Mouse (Mus musculus) splenic B cell, adult 2 months (primary cell): ENCODE data around the gene Rubcnl.

Experiments used
- DNase-seq: peaks from one replicate; pipeline ENCODE4 v3.0.0-alpha.2; 2011; ENCODE audit warnings: low read depth, low spot score
- H3K27me3 ChIP-seq: 2 replicates; pipeline ENCODE4 v1.6.1; 2012; ENCODE audit warnings: mild to moderate bottlenecking, low read length, moderate library complexity, mixed read lengths; ENCODE audit not compliant: control insufficient read depth, poor library complexity, insufficient read depth, severe bottlenecking
- H3K36me3 ChIP-seq: 2 replicates; pipeline ENCODE4 v1.6.1; 2012; ENCODE audit warnings: mild to moderate bottlenecking, low read length, moderate library complexity, mixed read lengths; ENCODE audit not compliant: control insufficient read depth, poor library complexity, insufficient read depth, severe bottlenecking

The Rubcnl gene

GRCm38 (mm10) chr14:75031999-75032575, 16.3 kb downstream of the Rubcnl start:
- peak; percentile 68 for DNase-seq
- H3K36me3 ChIP-seq, result peaks cover 20% of the 10 kb centered on the region
- no peaks in the 10 kb centered on the region for H3K27me3 ChIP-seq

DNA sequence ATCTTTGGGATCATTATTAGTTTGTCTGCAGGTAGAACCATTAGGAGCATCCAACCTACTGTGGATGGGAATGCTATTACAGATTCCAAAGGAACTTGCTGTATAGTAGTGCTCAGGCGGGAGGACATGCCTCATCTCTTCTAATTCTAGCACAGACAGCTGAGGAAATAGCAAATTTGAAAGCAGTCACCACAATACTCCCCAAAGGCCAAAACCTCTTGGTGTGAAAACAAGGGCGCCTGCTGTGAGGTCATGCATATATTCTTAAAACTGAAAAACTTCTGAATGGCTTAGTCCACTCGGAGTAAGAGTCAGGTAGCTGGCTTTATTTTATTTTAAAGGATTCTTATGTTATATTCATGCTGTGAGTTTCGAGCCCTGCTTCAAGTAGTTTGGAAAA, 16.9 kb downstream of the Rubcnl start:
- DNase-seq, result peak; percentile 35
- H3K27me3 ChIP-seq, result no peaks in the 10 kb centered on the region
- peaks cover 20% of the 10 kb centered on the region for H3K36me3 ChIP-seq

DNA sequence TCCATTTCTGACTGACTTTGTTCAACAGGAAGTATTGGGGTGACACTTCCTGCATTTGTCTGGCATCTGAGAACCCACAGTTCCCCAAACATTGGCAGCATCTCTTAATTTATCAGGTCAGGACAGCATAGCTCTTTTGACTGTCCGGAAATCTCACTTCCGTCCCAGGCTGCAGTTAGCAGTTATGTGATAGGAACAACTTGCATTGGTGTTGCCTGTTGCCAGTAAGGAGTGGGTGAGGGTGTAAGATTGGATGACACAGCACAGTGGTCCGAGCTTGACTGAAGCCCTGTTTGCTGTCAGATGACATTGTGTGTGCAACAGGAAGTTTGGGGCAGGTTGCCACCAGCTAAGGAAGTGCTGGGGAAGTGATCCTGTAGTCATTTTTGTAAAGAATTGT, 18.4 kb downstream of the Rubcnl start:
- H3K36me3 ChIP-seq, result peaks cover 23% of the 10 kb centered on the region
- H3K27me3 ChIP-seq, result no peaks in the 10 kb centered on the region
- DNase-seq, result peak; percentile 80

DNA sequence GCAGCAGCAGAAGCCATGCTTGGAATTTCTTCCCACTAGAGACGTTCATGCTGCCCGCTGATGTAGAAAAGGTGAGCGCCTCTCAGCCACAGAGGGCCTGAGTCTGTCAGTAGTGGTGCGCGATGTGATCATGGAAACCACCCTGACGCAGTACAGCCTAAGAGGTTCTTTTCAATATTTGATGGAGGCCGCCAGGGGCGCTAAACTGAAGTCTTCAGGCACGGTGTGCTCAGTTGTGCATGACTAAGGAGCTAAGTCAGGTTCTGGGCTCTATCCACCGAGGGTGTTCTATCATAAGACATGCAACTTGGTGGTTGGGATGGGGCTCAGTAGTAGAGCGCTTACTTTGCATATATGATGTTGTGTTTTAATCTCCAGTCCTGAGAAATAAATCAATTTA, 19.6 kb downstream of the Rubcnl start:
- Histone ChIP-seq H3K36me3 (peaks cover 23% of the 10 kb centered on the region), H3K27me3 (no peaks in the 10 kb centered on the region)
- DNase-seq, result peak; percentile 60

DNA sequence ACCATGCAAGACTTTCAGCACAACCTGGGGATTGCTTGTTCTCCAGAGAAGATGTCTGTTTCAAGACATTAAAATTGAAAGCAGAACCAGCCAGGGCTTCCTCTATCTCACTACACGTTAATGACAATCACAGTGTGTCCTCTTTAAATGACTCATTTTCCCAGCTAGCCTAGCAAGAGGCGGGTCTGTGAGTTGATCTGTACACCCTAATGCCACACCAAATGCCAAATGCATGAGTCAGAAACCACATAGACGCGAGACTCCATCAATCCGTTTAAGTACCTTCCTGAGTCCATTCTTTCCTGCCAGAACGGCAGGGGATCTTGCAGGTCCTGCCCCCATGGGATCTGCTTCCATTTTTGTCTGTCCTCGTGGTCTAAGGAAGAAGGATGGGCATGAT, 29.4 kb downstream of the Rubcnl start:
- no peak for DNase-seq
- no peaks in the 10 kb centered on the region for H3K27me3 ChIP-seq

GRCm38 (mm10) chr14:75052451-75052850, 36.6 kb downstream of the Rubcnl start:
- Histone ChIP-seq H3K36me3 (peaks cover 35% of the 10 kb centered on the region), H3K27me3 (no peaks in the 10 kb centered on the region)
- peak; percentile 41 for DNase-seq

More for the DNA sequence above, 29.4 kb downstream of the Rubcnl start:
- H3K36me3 ChIP-seq, result peaks cover 34% of the 10 kb centered on the region

DNA sequence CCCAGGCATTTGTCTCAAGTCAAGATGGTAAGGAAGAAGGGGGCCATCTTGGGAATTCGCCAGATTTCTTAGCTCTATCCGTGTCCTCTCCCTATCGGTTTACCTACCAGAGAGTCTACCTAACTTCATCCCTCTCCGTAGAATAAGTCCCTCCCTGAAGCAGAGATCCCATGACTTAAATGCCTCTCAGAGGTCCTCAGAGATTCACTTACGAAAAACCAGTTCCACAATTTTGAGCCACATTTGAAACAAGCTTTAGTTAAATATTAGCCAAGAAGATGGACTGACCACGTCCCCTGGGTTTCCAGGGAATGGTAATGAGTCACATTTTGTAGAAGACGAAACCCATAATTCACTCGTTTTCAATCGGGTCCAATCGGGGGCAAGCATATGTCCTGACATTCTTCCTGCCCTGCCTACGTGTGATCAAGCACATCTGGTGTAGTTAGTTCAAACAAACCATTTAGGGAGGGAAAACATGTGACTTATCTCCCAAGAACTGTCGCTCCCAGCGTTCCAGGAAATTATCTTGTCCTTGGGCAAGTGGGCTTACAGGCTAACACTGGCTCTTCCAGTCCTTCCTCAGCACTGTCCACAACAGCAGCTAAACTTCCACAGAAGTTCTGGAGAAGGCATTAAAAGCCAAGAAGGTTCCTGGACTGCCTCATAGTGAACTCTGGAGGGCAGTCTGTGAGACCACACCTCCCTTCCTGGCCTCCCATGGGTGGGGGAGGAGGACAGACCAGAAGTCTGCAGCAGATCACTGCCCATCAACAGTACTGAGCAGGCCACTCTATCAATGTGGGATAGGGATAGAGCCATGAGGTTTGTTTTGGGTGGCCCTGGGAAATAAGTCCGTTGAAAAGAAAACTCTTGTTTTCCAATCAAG, 38.9 kb downstream of the Rubcnl start:
- DNase-seq, result no peak
- H3K36me3 ChIP-seq, result peaks cover 30% of the 10 kb centered on the region
- no peaks in the 10 kb centered on the region for H3K27me3 ChIP-seq

DNA sequence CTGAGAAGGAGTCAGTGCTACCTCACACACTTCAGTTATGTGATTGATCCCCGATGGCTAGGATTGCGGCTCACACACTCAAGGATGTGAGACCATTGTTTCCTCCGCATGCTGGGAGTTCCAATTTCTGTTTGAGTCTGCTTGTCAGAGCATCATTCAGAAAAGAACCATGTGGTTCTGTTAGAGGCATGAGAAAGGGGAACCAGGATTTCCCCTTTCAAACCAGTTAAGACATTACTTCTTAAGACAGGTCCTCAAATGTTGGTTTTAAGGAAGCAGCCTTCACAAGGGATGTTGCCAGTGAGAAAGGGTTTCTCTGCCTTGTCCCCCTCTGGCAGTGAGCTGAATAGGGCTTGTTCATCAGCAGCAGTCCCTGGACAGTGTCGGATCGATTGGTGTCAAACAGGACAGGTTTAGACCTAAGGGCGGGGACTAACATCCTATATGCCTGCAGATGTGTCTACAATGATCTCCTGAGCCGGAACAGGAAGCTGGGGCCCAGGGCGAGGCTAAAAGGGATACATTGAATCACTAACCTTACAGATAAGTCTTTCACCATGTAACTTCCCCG, 41.1 kb downstream of the Rubcnl start:
- no peaks in the 10 kb centered on the region for H3K27me3 ChIP-seq
- peaks cover 17% of the 10 kb centered on the region for H3K36me3 ChIP-seq
- DNase-seq, result peak; percentile 82

- H3K27me3 ChIP-seq, result no peaks in the 10 kb centered on the region
- no peaks in the 10 kb centered on the region; the same call in none of the 2 replicates for H3K36me3 ChIP-seq
- peak; percentile 78 for DNase-seq
Measured at GRCm38 (mm10) chr14:75060562-75060961, 44.7 kb downstream of the Rubcnl start.

DNA sequence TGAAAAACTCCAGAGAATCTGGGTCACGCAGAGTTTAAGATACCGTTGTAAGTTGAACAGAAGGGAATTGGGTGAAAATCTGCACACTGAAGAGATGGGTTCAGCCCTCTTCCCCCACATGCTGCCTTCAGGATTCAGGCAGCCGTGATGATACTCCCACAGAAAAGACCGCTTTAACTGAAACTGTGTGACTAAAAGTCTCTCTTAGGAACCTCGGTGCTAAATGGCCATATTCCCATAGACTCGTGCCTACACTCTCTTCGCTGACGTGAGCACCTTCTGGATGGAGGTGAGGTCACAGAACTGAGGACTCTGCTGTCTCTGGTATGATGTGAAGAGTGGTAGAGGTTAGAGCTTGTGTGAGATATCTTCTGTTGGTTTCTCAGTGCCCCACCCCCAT, 48.1 kb downstream of the Rubcnl start:
- no peak for DNase-seq
- Histone ChIP-seq H3K27me3 (no peaks in the 10 kb centered on the region), H3K36me3 (no peaks in the 10 kb centered on the region; the same call in none of the 2 replicates)

GRCm38 (mm10) chr14:75064520-75064919, 48.7 kb downstream of the Rubcnl start:
- Histone ChIP-seq H3K36me3 (no peaks in the 10 kb centered on the region; the same call in none of the 2 replicates), H3K27me3 (no peaks in the 10 kb centered on the region)
- DNase-seq, result peak; percentile 57

DNA sequence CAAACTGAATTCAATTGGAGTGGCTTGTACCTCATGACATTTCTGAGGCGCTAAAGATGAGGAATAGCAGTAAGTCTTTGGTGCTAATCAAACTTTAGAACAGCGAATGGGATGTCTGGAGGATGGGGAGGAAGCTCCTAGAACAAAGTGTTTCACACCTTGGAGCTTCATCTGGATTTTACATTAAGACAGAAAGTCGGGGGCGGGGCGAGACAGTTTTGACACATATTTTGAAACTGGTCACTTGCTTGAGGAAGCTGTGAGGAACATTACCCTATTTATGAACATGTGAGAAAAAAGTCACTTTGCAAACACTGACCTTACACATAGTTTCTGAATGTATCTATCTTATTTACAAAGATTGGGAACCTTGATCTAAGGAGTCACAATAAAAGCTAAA, 49.4 kb downstream of the Rubcnl start:
- no peaks in the 10 kb centered on the region; the same call in none of the 2 replicates for H3K36me3 ChIP-seq
- DNase-seq, result no peak
- no peaks in the 10 kb centered on the region for H3K27me3 ChIP-seq

DNA sequence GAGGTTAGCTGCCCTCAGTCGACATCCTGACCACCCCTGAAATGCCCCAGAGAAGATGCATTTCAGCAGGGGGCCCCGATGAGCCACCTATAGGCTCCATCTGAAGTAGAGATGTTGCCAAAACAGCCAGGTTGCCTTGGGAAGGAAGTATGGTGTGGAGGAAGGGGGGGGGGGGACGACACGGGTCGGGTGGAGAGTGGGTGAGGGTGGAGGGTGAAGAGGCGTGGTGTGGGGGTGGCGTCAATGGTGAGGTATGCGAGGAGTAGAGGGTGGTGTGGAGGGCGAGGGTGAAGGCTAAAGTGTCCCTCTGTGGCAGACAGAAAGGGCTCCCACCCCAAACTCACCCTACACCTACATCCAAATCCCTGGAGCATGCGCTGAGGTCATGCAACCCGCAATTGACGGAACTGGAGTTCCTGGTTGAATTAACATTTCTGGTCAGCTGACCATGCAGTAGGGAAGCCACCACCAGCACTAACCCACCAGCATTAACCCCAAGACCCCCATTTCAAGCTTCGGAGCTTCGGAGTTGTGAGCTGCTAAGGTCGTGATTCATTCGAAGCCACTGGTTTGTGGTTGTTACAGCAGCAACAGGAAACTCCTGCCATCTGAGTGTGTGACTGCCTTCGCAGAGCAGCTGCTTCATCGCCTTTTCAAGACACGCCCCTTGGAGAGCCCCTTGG, 52.7 kb downstream of the Rubcnl start:
- DNase-seq, result peak; percentile 81
- Histone ChIP-seq H3K27me3 (no peaks in the 10 kb centered on the region), H3K36me3 (no peaks in the 10 kb centered on the region; the same call in none of the 2 replicates)

GRCm38 (mm10) chr14:75069356-75069979, 53.6 kb downstream of the Rubcnl start:
- H3K27me3 ChIP-seq, result no peaks in the 10 kb centered on the region
- H3K36me3 ChIP-seq, result no peaks in the 10 kb centered on the region; the same call in none of the 2 replicates

More at GRCm38 (mm10) chr14:75069356-75069979, 53.6 kb downstream of the Rubcnl start:
- DNase-seq, result peak; percentile 38
